Mouse (Mus musculus): ENCODE data around the gene Abhd16a. TPM values are rescaled to one million over a fixed set of nuclear protein-coding genes. Genes with fewer than 3 reads are reported as not detected.

Gene Abhd16a
- total RNA-seq, 2 experiments from 2014 or later: 75.0 to 88.2 TPM

GRCm38 (mm10) chr17:35058911-35059892, 29.9 kb upstream of the Abhd16a start, which contains the start of gene Ddah2:
Gene Ddah2 (plus strand): TSS chr17:35059035.
- peak; percentile 80 to 84 for DNase-seq (ENCODE audit: low spot score in 2 of 2)

- DNase-seq (ENCODE audit: low spot score in 2 of 2): no peak
These were observed 29.0 kb upstream of the Abhd16a start for GRCm38 (mm10) chr17:35060071-35060470.

- no peak for DNase-seq (ENCODE audit: low spot score in 2 of 2)
These were observed 28.2 kb upstream of the Abhd16a start for GRCm38 (mm10) chr17:35060737-35061297.

DNA sequence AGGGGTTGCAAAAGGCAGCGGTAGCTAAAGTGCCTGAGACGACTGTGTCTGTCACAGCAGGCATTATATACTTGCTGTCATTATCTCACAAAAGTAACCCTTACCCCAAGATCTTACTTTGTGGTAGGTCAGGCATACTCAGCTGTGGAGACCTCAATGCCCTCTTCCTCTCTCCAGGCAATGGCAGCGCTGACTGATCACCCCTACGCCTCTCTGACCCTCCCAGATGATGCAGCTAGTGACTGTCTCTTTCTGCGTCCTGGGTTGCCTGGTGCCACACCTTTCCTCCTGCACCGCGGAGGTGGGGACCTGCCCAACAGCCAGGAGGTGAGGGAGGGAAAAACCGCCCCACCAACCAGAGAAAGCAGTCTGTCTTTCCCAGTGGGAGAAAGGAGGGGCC, 27.8 kb upstream of the Abhd16a start:
- DNase-seq (ENCODE audit: low spot score in 2 of 2): no peak

DNA sequence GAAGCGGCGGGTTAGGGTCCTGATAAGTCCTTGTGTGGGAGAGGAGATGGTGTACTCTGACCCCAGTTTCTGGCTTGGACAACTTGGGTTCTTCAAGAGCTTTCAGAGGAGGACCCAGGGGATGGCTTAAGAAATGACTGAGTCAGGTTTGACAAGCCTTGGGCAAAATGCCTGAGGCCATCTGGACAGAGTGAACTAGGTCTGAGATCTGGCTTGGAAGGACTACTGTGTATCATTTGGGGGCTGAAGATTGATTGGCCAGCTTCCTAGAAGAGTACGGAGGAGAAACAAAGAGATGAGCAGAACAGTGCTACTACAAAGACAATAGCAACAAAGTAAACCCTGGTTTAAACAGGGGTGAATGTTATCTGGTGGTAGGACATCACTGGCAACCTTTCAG, 25.6 kb upstream of the Abhd16a start:
- no peak for DNase-seq (ENCODE audit: low spot score in 2 of 2)

GRCm38 (mm10) chr17:35064378-35064877, 24.6 kb upstream of the Abhd16a start:
- DNase-seq (ENCODE audit: low spot score in 2 of 2): no peak

GRCm38 (mm10) chr17:35064951-35065947, 23.8 kb upstream of the Abhd16a start, which contains the start of gene Ly6g6c:
Gene Ly6g6c (plus strand): TSS chr17:35065388.
- no peak for DNase-seq (ENCODE audit: low spot score in 2 of 2)

- no peak for DNase-seq (ENCODE audit: low spot score in 2 of 2)
These were observed 23.0 kb upstream of the Abhd16a start, which contains the start of gene Mpig6b for GRCm38 (mm10) chr17:35066084-35066483. Gene Mpig6b (minus strand): TSS chr17:35066184.

DNA sequence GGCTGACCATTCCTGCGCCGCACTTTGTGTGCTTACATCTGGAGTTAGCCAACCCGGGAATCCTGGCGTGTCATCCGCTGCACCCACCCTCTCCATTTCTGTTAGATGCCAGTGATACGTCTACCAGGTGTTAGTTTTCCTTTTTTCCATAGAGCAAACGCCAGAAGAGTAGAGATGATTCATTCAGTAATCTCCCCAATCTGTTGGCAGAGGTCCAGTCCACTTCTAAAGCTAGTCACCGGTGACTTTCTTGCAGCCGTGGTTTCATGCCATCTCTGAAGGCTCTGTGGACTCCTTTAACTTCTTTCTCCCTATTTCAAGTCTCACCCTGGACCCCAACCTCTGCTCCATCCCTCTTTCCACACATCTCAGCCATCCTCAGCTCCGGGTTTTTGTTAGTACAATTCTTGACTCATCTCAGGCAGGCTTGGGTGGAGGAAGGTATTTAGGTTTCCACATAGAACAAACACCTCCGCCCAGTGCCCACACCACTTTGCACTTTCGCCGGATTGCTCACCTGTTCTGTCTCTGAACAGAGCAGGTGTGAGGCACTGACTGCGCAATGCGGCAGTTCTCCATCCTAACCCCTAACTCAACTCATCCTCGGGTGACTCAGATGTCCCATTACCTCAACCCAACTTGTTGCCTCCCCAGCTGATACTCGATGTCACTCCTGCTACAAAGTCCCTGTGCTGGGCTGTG, 20.7 kb upstream of the Abhd16a start:
- DNase-seq (ENCODE audit: low spot score in 2 of 2): no peak

GRCm38 (mm10) chr17:35070556-35071229, 18.4 kb upstream of the Abhd16a start:
- no peak for DNase-seq (ENCODE audit: low spot score in 2 of 2)

GRCm38 (mm10) chr17:35071454-35071853, 17.6 kb upstream of the Abhd16a start:
- DNase-seq (ENCODE audit: low spot score in 2 of 2): no peak

GRCm38 (mm10) chr17:35074097-35074496, 15.0 kb upstream of the Abhd16a start:
- DNase-seq (ENCODE audit: low spot score in 2 of 2): no peak

DNA sequence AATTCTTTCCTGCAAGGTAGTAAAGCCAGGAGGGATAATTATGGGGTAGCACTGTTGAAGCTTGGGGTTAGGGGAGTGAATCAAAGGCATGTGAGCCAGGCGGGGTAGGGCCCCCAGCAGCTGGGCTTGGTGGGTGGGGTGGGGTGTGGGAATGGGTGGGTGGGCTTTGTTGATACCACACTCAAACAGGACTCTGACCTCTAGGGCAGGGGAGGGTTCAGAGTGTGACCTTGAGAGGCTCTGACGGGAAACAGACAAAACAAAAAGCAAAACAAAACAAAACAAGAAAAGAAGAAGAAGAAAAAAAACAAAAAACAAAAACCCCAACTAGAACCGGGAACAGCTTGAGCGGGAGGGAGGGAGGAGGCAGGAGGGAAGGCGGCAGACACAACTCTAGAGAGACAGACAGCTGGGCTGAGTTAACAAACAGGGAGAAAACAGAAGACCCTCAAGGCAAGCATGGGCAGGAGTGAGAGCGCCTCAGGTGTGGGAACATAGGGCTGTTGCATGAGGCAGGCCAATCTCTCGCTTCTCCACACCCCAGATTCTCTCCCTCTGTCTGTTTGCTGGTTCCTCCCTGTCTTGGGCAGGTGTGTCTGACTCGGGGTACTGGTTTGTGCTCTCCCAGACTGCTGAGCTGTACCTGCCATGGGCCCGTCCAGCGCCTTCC, 12.4 kb upstream of the Abhd16a start, which contains the start of gene Ly6g6e:
Gene Ly6g6e (plus strand): TSS at position 396 of the 670 bp plus-strand sequence.
- DNase-seq (ENCODE audit: low spot score in 2 of 2): no peak

GRCm38 (mm10) chr17:35077285-35077684, 11.8 kb upstream of the Abhd16a start:
- no peak for DNase-seq (ENCODE audit: low spot score in 2 of 2)

DNA sequence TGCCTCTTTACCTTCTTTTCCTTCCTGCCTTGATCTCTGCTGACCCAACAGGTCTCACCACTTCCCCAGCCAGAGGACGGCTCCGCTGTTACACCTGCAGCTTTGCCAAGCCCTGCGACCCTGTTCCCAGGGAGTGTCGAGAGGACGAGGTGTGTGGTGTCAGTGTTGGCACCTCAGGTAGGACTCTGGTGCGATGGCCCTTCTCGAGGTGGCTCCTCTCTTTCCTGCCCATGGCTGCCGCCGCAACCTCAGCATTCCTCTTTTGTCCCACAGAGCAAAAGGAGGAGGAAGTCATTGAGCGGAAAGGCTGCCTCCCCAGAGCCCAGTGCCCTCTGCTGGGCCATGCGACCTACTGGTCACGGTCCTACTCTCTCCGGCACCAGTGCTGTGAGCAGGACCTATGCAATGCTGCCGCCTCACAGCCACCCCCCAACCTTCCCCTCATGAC, 11.3 kb upstream of the Abhd16a start, which contains the start of gene Ly6g6d:
Gene Ly6g6d (minus strand): TSS at position 280 of the 448 bp plus-strand sequence.
- no peak for DNase-seq (ENCODE audit: low spot score in 2 of 2)

GRCm38 (mm10) chr17:35079778-35080177, 9.3 kb upstream of the Abhd16a start:
- DNase-seq (ENCODE audit: low spot score in 2 of 2): no peak

- DNase-seq (ENCODE audit: low spot score in 2 of 2): no peak
These were observed 8.8 kb upstream of the Abhd16a start for GRCm38 (mm10) chr17:35080248-35080647.

GRCm38 (mm10) chr17:35080710-35081109, 8.4 kb upstream of the Abhd16a start:
- no peak for DNase-seq (ENCODE audit: low spot score in 2 of 2)
